Mouse (Mus musculus) gastrocnemius, postnatal 14 days (tissue): ENCODE results near the gene Slc29a1. TPM values are rescaled to one million over a fixed set of nuclear protein-coding genes. Genes with fewer than 3 reads are reported as not detected.

Experiments used
- DNase-seq: peaks from one replicate; pipeline ENCODE4 v3.0.0; 2021; ENCODE audit warnings: mixed read lengths
- intact Hi-C: fragments of 180-260 bp; cut with DNase I; formaldehyde crosslinking; loops from one replicate; pipeline ENCODE4 v1.15.1; 2025; ENCODE audit warnings: low total_unique reads
- total RNA-seq, 2 experiments: library from RNA; stranded (reverse); gene quantifications; 2 replicates each; pipeline ENCODE4 v1.2.3; 2021

Slc29a1 gene
- total RNA-seq, 2 experiments from 2014 or later: 59.2 to 71.6 TPM

DNA sequence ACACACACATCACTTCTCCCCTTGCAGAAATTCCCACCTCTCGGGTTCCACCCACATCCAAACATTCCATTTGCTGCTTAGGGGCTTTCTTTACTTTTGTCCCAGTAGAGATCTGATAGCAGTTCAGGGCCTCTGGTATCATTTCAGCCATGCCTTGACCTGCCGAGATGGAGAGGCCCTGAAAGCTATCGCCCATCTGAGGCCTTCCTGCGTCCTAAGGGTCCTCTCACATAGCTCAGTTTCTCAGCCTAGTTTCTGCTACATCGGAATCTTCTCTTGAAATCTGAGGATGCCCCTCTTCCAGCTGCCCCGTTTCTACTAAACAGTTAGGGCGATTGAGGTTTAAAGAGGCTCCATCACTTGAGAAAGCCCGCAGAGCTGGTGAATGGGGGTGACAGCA is 5.2 kb downstream of the Slc29a1 start:
- no peak for DNase-seq
- intact Hi-C loops: loop anchor here (5.0 kb wide), 1 partner anchor 33 kb away; no protein-coding TSS in a partner anchor

DNA sequence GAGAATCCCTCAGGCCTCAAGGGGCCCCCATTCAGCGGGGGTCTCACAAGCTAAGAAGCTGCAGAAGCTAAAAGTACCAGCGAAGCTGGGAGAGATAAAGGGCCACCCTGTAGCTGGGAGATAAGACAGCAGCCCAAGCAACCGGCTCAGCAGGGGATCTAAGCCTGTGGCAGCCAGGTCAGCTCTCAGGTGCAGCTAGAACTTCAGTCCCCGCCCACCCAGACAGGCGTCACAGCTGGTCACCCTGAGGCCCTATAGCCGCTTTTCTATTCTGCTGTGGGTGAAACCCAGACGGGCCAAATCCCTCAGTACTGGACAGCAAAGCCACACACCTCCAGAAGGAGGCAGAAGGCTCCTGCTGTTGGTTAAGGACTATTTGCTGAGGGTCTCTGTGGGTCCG is 5.9 kb downstream of the Slc29a1 start:
- DNase-seq: no peak
- intact Hi-C loops: loop anchor here (5.0 kb wide), 1 partner anchor 34 kb away; no protein-coding TSS in a partner anchor

DNA sequence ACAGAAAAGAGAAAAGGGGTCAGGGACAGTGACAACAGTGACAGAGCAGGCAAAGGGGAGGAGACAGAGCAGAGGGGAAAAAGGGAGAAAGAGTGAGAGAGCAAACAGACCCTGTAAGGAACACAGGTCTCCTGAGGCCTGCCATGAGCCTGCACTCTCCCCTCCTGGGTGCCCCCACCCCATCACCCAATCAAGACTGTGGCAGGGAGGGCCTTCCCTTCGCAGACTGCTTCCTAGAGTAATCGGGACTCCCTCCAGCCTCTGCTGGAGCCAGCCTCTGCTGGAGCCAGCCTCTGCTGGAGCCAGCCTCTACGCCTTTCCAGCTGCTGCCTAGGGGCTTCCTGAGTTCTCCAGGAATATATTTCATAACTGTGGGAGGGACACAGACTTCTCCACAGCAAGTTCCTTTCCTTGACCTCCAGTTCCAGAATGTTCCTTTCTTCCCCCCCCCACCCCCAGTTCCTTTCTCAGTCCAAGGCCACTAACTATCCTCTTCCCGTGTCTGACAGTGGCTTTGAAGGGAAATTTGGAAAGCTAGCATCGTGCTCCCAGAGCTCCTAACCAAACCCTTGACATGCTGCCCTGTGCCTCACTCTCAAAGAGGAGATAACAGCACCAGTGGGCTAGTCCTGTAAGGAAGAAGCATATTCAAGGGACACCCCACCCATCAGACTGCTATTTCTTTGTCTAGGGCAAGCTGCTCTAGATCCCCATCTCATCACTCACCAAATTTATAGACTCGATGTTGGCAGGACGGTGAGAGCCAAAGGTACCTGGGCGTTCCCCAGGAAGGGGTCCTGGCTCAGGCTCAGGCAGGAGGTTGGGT is 6.6 kb downstream of the Slc29a1 start:
- DNase-seq: peak; percentile 73
- intact Hi-C loops: loop anchor here (5.0 kb wide), 1 partner anchor 34 kb away; no protein-coding TSS in a partner anchor

DNA sequence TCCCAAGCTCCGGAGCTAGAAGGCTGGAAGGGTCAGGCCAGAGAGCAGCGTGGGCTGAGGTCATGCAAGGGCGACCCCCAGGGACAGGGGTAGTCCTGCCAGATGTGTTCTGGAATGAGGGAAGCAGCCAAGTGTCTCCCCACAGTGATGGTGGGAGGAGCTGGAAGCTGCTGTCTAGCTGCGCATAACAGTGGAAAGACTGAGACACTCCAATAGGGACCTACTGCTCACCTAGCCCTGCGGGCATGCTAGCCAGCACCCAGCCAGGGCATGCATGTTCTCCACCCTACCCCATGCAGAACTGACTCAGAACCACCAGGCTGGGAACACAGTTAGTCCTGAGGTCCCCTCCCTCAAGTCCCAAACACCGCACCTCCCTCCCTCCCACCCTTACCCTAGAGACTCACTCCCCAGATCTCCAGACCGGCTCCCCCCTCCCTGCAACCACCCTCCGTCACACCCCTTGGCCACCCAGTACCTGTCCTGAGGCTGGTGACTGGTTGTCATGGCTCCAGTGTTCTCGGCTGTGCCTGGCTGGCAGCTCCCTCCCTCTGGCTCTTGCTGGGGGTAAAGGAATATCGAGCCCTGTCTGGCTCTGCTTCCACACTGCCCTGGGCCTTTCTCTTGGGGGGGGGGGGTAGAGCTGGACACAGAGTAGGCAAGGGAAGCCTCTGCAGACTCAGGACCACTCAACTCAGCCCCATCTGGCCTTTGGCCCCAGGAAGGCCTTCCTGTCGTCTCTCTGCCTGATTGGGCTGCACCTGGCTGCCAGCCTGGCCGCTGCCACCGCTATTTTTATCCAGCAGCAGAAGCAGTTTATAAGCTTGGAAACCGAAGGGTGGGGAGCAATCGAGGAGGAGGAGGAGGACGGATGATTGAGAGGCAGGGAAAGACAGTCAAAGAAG is 7.5 kb downstream of the Slc29a1 start:
- intact Hi-C loops: loop anchor here (5.0 kb wide), 1 partner anchor 35 kb away; no protein-coding TSS in a partner anchor
- peak; percentile 87 for DNase-seq

DNA sequence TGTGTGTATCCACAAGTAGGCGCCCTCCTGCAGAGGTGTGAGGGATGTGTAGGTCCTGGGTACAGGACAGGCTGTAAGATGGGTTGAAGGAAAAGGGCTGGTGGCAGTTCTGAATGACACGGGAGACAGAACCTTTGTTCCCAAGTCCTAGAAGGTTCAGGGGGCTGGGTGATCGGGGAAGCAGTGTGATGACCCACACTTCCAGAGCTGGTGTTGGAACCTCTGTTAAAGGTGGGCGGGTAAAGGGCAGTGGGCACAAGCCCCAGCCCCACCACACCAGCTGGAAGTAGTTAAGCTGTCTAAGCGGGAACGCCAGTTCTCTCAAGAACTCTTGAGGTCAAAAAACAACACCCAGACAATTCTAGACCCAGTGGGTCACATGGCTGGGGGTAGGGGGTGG is 9.0 kb downstream of the Slc29a1 start:
- intact Hi-C loops: loop anchor here (5.0 kb wide), 1 partner anchor 37 kb away; no protein-coding TSS in a partner anchor

DNA sequence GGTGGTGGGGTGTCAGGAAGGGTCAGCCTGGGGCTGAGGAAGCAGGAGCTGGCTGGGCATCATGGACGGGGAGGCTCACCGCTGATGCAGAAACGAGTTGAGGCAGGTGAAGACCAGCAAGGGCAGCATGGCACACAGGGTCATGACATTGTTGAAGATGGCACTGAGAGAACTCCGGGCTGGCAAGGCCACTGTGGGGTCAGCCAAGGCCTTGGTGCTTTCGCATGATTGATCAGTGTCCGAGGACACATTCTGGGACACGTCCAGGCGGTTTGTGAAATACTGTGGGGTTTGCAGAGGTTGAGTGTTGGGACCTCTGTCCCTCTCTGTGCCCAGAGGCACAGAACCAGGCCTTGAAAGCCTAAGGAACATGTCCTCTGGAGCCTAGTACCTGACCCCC is 9.6 kb downstream of the Slc29a1 start:
- intact Hi-C loops: loop anchor here (5.0 kb wide), 1 partner anchor 37 kb away; no protein-coding TSS in a partner anchor
- no peak for DNase-seq

More for the DNA sequence above, 9.0 kb downstream of the Slc29a1 start:
- no peak for DNase-seq

DNA sequence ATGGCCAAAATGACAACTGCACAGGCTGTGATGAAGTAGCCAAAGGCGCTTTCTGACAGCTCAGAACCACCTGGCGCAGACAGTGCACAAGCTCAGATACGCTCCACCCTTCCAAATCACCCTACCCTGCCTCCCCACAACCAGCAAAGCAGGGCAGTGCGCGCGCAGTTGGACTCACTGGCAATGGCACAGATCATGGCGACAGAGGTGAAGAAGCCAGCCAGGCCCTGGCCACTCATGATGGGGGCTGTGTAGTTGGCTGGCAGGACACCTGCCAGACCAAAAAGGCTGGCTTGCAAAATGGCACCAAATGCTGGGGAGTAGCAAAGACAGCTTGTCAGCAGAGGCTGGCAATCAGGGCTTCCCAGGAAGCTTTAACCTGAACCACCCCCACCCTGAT is 10.2 kb downstream of the Slc29a1 start:
- intact Hi-C loops: no loop called here
- no peak for DNase-seq

DNA sequence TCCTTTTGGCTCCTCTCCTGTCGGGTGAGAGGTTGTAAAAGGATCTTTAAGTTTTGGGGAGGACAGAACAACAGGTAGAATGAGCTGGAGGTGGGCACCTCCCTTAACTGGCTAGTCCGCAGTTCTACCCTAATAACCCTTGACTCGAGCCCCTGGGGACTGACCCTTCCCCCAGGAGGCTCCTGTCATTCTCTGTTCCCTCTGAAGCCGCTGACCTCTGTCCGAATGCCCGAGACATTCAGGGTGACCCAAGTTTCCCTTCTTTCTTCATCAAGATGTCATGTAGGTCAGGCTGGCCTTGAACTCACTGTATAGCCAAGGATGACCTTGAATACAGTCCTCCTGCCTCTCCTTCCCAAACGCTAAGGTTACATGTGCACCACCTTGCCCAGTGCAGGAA is 11.0 kb downstream of the Slc29a1 start:
- intact Hi-C loops: no loop called here
- DNase-seq: no peak

DNA sequence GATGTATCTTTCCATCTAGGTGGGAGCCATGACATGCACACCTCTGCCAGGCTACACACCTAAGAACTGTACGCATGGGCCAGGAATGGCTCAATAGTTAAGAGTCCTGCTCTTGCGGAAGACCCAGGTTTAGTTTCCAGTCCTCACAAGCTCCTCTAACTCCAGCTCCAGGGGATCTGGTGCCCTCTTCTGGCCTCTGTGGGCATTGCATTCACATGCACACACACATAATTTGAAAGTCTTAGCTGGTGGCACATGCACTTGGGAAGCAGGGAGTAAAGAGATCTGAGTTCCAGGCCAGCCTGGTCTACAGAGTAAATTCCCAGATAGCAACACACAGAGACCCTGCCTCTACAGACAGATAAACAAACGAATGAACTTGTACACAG is 13.0 kb downstream of the Slc29a1 start:
- intact Hi-C loops: no loop called here

DNA sequence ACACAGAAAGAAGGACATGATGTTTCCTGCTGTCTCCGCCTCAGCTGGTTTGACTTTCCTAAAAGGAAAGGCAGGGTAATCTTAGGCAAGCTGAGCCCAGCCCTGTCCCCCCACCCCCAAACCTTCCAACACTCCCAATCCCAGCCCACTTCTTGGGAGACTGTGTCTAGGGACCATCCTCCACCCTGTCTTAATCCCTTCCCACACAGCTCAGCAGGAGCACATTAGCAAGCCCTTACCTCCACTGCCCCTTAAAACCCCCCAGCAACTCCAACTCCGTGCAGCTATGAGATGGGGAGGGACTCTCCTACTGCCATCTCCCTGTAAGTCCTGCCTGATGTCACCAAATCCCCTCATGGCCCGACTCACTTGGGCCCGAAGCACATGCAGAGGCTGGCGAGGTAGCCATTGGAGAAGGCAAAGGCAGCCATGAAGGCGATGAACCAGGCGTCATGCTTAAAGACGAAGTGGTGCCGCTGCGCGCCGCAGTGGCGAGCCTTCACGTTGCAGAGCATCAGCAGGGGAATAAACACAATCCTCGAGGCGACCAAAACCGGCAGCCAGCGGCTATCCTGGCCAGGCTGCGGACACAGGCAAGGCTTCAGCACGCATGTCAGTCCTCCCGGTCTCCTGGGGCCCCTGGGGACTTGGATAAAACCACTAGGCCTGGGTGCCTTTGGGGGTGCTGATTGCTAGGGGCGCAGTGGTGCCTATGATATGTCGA is 13.5 kb downstream of the Slc29a1 start:
- intact Hi-C loops: no loop called here
- DNase-seq: no peak

More for the DNA sequence above, 13.0 kb downstream of the Slc29a1 start:
- DNase-seq: no peak

DNA sequence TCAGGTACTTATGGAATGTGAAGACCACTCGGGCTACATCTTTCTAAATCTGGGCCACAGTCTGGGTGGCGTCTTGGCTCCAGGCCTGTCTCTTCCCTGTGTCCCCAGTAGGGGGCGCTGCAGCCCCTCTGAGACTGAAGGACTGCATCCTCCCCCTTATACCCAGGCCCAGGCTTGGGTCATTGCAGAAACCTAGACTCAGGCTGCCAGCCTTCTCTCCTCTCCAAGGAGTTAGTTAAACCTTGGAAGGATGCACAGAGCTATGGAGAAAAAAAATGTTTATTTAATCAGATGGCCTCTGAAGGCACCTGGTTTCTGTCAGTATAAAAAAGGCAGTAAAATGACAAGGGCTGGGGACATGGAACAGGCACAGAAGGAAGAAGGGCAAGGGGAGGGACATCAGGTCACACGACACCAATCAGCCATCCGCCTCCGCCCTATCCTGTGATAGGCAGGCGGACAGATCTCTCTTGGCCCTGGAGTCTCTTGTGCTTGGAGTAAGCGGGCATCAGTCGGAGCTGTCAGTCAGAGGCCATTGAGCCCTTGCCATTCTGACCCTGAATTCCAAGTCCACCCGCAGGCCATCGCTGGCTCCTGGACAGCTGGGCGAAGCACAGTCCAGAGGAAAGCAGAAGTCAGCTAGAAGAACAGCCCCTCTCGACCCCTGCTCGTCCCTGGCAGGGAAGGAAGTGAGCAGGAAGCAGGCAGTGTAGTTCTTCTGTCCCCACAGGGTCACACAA is 14.3 kb downstream of the Slc29a1 start:
- DNase-seq: peak; percentile 85
- intact Hi-C loops: loop anchor here (5.0 kb wide), 1 partner anchor 47 kb away; no protein-coding TSS in a partner anchor

DNA sequence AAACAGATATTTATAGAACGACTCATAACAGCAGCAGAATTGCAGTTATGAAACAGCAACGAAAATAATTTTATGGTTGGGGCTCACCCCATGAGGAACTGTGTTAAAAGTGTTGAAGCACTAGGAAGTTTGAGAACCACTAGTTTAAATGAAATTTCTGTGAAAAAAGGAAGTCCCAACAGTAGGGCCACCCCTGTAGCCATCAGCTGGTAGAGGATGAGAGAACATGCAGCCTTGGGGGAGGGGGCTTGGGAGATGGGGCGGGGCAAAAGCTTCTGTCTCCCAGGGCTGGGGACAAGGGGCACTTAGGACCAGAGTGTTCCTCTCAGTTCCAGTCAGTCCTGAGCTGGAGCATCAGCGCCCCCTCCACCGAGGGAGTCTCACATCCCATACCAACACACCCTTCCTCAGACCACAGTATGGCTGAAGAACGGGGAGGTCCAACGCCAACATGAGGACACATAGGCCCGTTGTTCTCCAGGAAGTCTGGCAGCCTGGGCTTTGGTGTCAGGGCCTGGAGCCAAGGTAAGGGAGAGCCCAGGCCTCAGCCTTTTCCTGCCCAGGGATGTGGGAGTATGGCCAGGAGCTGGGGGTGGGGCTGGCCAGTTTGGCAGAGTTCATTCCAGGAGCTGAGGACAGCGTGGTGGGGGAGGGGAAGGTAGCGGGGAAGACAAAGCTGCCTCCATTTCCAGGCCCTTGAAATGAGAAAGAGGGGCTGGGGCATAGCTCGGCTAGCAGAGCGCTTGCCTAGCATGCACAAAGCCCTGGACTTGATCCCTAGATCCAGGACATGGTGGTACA is 15.1 kb downstream of the Slc29a1 start:
- intact Hi-C loops: loop anchor here (5.0 kb wide), 1 partner anchor 48 kb away; no protein-coding TSS in a partner anchor
- peak; percentile 91 for DNase-seq

DNA sequence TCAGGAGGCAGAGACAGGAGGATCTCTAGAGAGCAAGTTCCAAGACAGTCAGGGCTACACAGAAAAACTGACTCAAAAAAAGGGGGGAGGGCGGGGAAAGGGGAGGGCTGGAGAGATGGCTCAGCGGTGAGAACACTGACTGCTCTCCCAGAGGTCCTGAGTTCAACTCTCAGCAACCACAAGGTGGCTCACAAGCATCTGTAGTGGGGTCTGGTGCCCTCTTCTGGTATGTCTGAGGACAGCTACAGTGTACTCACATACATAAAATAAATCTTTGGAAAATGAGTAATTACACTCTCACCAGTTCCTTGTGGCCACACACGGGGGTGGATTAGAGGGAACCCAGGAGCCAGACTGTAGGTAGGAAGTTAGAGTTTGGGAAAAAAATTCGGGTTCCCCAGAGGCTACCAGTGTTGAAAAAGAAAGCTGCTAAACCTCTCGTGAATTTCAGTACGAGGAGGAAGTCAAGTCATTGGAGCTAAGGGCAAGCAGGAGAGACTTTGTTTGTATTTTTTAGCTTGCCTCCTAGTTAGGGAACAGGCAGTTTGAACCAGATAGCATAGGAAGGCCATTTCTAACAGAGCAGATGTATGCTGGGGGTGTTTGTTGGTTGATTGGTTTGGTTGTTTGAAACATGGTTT is 16.6 kb downstream of the Slc29a1 start:
- no peak for DNase-seq
- intact Hi-C loops: loop anchor here (5.0 kb wide), 1 partner anchor 49 kb away; no protein-coding TSS in a partner anchor

DNA sequence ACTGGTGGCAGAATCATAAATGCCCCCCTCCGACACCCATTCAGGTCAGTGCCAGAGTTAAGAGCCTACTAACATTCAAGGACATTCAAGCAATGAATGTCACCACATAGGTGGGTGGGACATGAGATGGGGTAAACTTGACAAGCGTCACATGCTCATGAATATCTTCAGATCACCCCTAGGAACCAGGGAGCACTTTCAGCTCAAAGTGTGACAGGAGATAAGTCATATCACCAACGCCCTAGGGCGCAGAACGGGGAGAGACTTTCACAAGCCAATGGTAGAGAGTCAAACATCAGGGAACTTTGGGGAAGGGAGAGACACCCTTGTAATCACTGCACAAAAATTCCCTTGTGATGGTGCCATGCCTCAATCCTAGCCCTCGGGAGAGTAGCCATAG is 17.2 kb downstream of the Slc29a1 start:
- no peak for DNase-seq
- intact Hi-C loops: loop anchor here (5.0 kb wide), 1 partner anchor 50 kb away; no protein-coding TSS in a partner anchor

DNA sequence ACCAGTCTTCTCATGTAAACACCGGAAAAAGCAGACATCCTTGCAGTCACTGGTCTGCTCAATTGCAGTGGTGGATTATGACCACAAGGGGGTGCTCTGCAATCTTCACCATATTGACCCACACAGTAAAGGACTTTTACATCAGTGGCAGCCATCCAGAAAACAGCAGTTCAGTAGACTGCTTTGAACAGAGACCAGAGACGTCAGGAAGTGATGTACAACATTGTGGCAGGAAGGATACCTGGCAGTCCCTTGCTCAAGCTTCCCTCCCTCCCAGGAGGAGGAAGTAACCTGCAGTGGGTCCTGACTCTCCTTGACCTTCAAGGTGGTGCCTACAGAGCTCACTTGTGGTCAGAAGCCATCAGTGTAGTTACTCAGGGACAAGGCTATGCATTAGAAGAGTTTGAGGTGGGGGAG is 17.8 kb downstream of the Slc29a1 start:
- intact Hi-C loops: loop anchor here (2.0 to 5.0 kb wide), 2 partner anchors 51 to 61 kb away; no protein-coding TSS in a partner anchor
- peak; percentile 63 for DNase-seq

DNA sequence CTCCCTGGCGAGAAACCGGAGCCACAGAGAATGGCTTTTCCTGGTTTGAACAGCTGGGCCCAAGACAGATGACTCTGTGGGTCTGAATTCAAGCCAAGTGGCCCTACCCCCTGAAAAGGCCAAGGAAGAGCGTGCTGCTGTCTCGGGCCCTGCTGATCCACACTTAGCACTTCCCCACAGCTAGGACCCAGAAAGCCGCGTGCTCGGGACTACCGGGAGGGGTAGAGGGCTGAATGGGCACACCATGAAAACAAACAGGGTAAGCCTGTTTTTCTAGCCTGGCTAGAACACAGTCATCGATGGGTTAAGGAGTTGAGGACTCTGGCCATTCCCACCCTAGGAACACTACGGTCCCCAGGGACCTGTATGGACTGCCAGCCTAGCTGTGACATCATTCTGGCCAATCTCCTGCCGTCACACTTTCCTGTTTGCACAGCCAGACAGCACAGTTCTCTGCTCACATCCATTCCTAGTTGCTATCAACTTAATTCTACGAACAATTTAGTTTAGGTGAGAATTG is 18.4 kb downstream of the Slc29a1 start:
- peak; percentile 68 for DNase-seq
- intact Hi-C loops: loop anchor here (2.0 to 5.0 kb wide), 2 partner anchors 51 to 62 kb away; no protein-coding TSS in a partner anchor

DNA sequence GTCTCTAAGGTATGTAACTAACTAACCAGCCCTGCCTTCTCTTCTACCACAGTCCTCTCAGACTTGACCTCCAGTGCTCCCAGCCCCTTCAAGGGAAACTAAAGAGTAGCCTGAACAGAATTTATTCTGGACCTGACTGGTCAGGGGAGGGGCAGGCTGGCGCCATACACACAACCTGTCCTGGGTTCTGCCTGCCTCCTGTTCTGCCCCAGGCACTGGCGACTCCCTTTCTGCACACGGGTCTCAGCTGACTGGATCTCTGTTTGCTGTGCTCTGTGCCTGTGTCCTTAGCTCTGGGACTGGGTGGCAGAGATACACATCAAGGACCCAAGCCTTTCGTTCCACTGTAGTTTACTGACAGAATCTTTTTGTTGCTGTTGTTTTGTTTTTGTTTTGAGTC is 19.9 kb downstream of the Slc29a1 start:
- no peak for DNase-seq
- intact Hi-C loops: no loop called here
